Mouse (Mus musculus) CD4-positive naive resting alpha-beta T cell, adult 76 days (primary cell): Measurements from ENCODE around the gene Ccdc88b. TPM values are rescaled to one million over a fixed set of nuclear protein-coding genes. Genes with fewer than 3 reads are reported as not detected.

Source experiments
- total RNA-seq: library from RNA; stranded (reverse); gene quantifications from one replicate; pipeline ENCODE4 v1.2.4, GENCODE M21; 2023

Ccdc88b gene
- 89.3 TPM for total RNA-seq

GRCm38 (mm10) chr19:6858031-6858430 lies at the start of gene Ccdc88b:
Ccdc88b (minus strand) TSS chr19:6858211.

GRCm38 (mm10) chr19:6840475-6841291 lies 17.3 kb downstream of the Ccdc88b start, which contains the start of gene Rps6ka4:
Rps6ka4 (minus strand) TSS chr19:6840636.

Other genes starting within 250 kb of the Ccdc88b start
- gene Rps6ka4, start 17.6 kb downstream of the Ccdc88b start, total RNA-seq: 26.8 TPM
- gene Trmt112, start 51.5 kb upstream of the Ccdc88b start, total RNA-seq: 125 TPM
- gene Prdx5, start 51.9 kb upstream of the Ccdc88b start, total RNA-seq: 48.4 TPM
- gene Esrra, start 63.6 kb upstream of the Ccdc88b start, total RNA-seq: 26.7 TPM
- not detected for gene Catsperz, start 67.2 kb upstream of the Ccdc88b start, total RNA-seq
- gene Kcnk4, start 76.3 kb upstream of the Ccdc88b start, total RNA-seq: 1.1 TPM
- 10.2 TPM for gene Bad, start 83.7 kb upstream of the Ccdc88b start, total RNA-seq
- gene Gpr137, start 84.3 kb upstream of the Ccdc88b start, total RNA-seq: 7.0 TPM
- 93.3 TPM for gene Ppp1r14b, start 116.8 kb upstream of the Ccdc88b start, total RNA-seq
- 8.1 TPM for gene Plcb3, start 118.3 kb upstream of the Ccdc88b start, total RNA-seq
- gene Fkbp2, start 122.3 kb upstream of the Ccdc88b start, total RNA-seq: 11.3 TPM
- 7.7 TPM for gene Vegfb, start 129.4 kb upstream of the Ccdc88b start, total RNA-seq
- 28.4 TPM for gene Dnajc4, start 134.4 kb upstream of the Ccdc88b start, total RNA-seq
- gene Nudt22, start 137.9 kb upstream of the Ccdc88b start, total RNA-seq: 5.1 TPM
- 2.1 TPM for gene Trpt1, start 137.9 kb upstream of the Ccdc88b start, total RNA-seq
- 143 TPM for gene Fermt3, start 161.3 kb upstream of the Ccdc88b start, total RNA-seq
- gene Stip1, start 181.8 kb upstream of the Ccdc88b start, total RNA-seq: 91.7 TPM
- gene Macrod1, start 198.6 kb upstream of the Ccdc88b start, total RNA-seq: 14.7 TPM
- not detected for gene Flrt1, start 247.5 kb upstream of the Ccdc88b start, total RNA-seq